Mouse (Mus musculus) mouse trophoblast stem cell (cell line): ENCODE results near the gene Mpzl3.

ENCODE experiments used
- in situ Hi-C, 2 experiments: fragments of 300-500 bp; cut with MseI, MboI; formaldehyde crosslinking; loops; 2 replicates in 1 of 2; 3 replicates in 1 of 2; pipeline ENCODE4 v1.15.1; 2025

The Mpzl3 gene

DNA sequence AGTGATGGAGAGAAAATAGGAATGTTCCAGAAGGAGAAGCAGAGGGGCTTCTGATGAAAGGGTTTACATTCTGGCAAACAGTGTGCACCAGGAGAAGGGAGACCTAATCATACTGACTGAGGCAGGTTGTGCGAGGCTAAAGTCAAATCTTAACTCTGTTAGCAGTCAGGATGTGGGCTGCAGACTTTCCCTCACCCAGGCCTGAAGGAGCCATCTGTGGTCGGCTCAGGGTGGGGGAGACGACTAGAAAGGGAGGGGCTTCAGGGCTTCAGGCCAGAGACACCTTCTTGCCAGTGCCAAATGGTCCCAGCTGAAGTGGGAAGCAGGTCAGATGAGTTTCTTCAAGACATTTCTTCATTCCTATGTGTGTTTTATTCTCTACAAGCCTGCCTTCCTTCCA is 43.4 kb downstream of the Mpzl3 start:
- in situ Hi-C loops, result no loop called here

DNA sequence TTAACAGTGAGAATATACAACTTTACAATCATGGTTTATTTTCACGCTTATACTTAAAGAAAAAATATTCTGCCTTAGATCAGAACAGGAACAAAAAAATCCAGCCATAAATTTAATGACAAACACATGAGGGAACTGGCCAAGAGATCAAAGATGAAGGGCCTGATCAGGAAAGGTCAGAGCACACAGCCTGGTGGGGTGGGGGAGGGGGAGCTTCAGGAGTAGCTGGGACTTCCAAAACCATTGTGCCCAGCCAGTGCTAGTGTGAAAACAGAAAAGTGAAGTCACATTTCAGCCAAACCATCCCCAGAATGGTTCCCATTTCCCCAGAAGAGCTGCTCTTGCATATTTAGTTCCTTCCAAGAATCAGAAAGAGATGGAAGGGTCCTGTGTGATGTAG is 47.5 kb downstream of the Mpzl3 start:
- in situ Hi-C loops, result no loop called here

DNA sequence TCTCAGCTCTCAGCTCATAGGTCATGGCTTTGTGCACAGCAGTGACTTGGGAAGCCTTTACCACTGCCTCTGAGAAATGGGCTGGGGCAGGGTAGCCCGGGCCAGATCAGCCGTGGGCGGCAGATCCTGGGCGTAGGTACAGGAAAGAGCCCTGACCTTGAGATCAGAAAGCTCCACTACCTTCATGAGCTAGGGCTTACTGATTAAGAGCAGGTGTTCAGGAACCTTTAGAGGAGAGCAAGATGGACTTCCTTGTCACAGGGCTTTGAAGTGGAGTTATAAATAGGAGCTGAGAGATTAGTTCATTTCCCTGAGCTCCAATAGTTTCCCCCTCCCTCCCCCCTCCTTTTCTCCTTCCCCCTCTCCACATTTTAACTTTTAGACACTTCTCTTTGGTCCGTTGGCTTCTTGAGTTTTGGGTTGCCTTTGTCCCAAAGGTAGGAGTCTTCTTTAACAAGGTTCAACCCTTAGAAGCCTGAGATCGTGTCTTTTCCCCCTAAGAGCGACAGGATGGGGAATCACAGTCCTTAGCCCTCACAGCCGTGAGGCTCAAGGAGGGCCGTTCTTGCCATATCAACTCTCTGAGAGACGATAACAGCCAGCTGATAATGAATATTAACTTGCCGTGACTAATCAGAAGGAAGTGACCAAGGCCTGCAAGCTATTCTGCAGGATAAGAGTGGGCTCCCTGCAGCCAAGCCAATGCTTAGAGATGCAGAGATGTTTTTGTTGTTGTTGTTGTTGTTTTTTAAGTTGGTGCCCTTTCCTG is 48.4 kb downstream of the Mpzl3 start:
- in situ Hi-C loops, result no loop called here

DNA sequence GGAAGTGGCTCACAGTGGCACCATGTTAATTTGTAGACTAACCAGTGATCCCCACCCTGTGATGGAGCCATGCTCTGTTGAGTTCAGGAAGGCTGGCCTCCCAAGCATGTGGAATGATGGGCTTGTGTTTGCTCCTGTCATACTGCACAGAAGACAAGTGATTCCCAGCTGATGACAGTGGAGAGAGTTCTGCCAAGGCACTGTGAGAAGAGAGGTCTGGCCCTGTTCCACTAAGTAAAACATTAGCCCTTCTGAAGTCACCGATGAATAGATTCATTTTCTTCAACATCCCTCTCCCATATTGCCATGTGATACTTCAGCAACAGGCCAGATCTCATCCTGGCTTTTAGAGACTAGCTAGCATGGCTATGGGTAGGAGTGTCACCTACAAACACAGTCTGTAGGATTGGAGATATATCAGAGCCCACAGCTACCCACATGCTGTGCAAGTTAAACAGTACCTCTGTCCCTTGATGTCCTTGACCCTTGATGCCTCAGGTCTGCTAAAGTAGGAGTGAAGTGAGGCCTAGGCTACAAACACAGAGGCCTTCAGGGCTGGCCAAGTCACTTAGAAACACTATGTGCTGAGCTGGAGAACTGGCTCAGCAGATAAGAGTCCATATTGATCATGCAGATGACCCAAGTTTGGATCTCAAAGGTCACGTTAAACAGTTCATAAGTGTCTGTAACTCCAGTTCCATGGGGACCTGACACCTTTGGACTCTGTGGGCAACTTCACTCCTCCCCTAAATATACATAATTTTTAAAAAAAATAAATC is 50.8 kb downstream of the Mpzl3 start:
- in situ Hi-C loops, result no loop called here

DNA sequence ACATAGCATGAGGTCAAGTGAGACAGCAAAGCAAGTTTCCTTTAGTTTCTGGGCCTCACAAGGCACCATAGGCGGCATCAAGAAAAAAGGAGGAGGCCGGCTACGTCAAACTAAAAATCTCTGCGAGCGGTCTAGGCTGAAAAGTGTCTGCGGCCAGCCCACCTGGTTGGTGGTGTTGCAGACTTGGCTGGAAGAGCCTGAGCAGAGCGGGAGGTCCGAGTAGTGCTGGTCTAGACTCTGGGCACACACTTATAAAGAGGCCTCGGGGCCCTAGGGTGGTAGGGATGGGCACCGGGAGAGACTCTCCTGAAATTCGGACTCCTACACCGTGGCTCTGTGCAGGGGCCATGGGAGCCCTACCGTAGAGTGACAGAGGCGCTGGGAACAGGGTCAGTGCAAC is 60.7 kb downstream of the Mpzl3 start:
- in situ Hi-C loops, result loop anchor here in 1 of 2 experiments (5.0 kb wide), 1 partner anchor 93 kb away; no protein-coding TSS in a partner anchor

DNA sequence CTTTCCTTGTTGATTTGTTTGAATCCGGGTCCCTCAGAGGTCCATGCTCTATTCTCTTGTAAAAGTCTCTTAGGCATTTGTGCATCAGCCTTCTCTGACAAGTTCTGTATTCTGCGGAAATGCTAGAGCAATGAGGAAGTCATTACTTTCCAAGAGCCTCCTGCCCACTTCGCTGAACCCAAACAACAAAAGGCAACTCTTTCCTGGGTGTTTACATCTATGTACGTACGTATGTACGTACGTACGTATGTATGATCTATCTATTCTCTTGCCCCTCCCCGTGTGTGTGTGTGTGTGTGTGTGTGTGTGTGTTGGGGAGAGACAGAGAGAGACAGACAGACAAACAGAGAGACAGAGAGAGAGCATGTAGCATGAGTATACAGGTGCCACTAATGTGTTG is 61.8 kb downstream of the Mpzl3 start:
- in situ Hi-C loops, result loop anchor here in 1 of 2 experiments (5.0 kb wide), 1 partner anchor 95 kb away; no protein-coding TSS in a partner anchor

DNA sequence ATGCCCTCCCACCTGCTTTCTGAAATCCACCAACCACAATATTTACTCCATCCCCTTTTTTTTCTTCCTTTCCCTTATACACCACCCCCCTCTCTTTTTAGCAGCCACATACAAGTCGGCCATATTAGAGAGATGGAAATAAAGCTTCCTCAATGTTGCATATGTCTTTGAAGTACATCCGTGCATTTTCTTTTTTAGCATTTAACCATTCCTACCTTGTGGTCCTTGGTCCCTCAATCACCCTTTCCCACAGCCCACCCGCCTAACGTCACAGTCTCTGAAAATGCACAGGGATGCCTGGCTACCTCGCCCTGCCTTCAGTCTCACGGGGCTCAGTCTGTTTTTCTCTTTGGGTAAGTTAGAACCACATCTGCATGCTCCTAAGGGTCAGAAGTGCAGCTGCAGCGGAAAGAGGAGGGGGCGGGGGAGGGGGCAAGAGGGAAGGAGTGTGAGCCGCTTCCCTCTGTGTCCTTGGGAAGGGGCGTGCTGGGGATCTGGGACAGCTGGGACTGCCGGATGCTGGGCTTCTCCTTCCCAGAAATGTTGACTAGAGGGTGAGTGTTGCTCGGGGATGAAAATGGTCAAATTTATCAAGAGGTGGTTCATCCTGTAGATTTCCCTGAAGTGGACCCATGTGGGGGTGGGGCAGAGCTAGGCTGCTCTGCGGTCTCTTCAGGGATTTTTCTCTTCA is 62.9 kb downstream of the Mpzl3 start, which contains the start of gene Scn2b:
TSS of gene Scn2b (plus strand) at position 42 of the 691 bp plus-strand sequence.
- in situ Hi-C loops, result loop anchor here in 1 of 2 experiments (5.0 kb wide), 1 partner anchor 96 kb away; no protein-coding TSS in a partner anchor

DNA sequence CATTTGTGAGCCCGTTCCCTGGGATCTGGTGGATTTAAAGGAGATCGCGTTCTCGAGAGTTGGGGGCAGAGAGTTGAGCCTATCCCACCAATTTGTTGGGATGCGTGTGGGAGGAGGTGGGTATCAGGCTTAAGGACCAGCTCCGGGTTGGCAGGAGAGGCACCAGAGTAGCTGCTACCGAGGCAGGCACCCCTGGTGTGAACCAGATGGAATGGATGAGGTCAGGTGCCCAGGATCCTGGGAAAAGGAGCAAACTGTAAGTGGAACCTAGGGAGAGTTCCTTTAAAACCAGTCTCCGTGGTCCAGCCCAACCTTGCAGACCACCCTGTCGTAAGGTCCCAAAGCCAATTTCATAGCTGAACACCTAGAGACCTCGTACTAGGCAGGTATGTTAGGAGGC is 63.6 kb downstream of the Mpzl3 start:
- in situ Hi-C loops, result loop anchor here in 1 of 2 experiments (5.0 kb wide), 1 partner anchor 96 kb away; no protein-coding TSS in a partner anchor

DNA sequence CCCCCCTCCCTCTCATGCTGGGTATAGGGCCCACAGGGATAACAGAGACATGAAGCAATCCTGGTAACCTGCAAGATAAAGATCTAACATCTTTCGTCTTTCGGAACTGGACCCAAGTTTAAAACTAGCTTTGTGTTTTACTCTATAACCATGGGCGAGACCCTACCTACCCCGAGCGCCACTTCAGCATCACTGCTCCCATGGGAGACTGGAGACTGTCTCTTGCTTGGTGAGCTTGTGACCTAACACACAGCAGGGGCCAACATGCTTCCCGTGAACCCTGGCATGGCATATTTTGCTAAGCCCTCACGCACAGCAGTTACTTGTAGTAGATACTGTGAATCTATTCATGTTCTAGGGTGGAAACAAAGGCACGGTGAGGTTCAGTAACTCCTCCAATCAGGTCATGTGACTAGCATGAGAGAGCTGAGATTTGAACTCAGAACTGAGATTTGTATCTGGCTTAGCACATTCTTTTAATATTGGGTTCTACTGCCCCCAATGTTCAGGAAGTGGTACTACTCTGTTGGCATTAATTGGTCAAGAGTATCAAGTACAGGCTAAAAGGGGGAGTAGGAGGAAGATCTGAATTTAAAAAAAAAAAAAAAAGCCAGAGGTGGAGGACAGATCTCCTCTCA is 64.4 kb downstream of the Mpzl3 start:
- in situ Hi-C loops, result loop anchor here in 1 of 2 experiments (5.0 kb wide), 1 partner anchor 97 kb away; no protein-coding TSS in a partner anchor

DNA sequence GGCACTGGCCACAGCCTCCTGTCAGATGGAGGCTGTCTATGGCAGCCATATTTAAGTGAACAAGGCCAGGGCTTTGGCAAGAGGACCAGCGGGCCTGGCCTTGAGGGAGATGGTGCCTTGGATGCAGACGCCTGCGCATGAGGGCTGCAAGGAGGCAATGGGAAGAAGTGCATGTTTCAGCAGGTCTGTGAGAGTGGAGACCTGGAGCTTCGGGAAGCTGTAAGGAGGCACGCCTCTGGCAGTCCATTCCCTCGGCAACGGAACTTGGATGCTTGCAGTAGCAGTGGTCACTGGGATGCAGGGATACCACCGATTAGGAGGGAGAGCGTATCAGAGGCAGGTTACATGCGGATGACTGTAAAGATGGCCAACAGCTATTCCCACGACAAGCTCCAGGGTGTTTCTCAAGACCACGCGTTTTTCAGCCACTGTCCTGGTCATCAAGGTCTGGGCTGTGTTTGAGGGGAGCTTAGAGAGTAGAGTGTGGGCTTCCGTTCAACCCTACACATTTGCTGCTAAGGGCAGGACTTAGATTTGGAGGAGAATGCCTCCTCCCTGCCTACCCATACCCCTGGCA is 65.1 kb downstream of the Mpzl3 start:
- in situ Hi-C loops, result loop anchor here in 1 of 2 experiments (5.0 kb wide), 1 partner anchor 98 kb away; no protein-coding TSS in a partner anchor

DNA sequence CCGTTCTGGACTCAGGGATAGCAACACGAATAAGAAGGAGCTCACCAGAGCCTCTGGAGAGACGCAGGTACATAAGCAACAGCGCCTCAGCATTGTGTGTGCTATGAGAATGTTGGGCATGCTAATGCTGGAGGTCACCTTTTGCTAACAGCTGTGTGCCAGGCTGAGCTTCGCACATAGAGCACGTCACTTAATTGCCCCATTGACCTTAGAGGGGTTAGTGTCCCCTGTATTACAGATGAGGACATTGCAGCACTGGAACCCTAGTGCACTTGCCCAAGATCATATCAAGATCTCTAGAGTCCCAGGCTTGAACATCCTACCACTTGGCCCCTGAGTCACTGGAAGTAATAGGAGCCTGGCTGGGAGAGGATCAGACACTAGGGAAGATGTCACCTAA is 65.6 kb downstream of the Mpzl3 start:
- in situ Hi-C loops, result no loop called here

DNA sequence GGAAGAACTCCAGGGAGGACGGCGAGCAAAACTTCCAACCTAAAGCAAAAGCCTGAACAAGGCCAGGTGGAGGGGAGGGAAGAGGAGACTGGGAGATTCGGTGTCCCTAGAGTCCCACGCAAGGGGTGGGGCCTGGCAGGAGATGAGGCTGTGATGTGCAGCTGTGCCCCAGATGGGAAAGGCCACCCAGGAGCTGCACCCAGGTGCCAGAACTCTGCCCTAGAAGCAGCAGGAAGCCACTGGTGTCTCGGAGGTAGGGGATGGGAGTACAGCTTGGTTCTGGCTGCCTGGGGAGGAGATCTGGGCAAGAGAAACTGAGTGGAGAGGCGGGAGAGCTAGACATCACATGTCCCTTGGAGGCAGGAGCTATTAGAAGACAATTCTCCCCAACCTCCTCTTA is 66.0 kb downstream of the Mpzl3 start:
- in situ Hi-C loops, result no loop called here

DNA sequence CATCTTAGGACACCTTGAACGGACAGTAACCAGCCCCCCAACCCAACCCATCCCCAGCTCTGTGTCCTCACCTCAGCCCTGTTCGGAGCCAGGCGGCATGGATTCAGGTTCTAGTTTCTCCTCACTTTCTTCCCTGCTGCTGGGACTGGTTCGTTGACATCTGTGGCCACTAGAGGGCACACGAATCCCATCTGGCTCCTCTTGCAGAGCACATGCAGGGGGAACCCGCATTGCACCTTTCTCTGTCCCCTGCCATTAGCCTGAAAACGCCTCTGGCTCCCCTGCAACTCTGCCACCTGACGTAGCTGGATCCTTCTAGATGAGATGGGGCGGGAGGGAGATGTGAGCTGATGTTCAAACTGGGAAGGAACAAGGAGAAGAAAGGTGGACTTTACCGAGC is 66.8 kb downstream of the Mpzl3 start:
- in situ Hi-C loops, result no loop called here

DNA sequence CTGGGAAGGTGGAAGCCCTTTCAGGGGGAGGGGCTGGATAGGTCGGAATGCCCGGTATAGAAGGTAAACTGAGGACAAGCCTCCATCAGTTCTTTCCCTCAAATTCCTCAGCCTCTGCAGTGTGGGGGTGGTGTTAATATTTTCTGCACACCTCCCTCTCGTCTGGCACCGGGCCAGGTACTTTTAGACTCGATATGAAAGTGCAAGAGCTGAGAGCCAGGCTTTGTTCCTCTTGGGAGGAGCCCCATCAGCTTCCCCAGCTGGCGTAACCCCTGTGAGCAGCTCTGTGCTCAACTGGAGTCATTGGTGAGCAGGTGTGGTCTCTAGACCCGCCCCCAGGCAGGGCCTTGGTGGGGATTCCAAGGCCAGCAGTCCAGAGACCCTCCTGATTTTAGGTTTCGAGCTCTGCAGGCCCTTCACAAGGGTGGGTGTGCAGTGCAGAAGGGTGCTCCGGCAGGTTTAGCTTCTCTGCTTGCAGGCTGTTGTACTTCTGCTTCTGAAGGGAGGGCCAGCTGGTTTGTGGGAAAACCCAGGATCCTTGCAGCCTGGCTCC is 67.3 kb downstream of the Mpzl3 start:
- in situ Hi-C loops, result no loop called here

DNA sequence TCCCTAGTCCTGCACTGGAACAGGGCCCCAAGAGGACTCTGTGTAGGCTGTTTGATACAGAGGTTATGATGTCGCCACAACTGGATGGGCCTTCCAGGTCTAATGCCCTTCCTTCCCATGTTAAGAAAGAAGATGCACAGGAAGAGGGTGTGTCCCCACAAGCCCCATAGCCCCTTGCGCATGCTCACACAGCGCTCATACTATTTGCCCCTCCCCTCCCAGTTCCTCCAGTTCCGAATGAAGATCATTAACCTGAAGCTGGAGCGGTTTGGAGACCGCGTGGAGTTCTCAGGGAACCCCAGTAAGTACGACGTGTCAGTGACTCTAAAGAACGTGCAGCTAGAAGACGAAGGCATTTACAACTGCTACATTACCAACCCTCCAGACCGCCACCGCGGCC is 70.2 kb downstream of the Mpzl3 start:
- in situ Hi-C loops, result no loop called here

DNA sequence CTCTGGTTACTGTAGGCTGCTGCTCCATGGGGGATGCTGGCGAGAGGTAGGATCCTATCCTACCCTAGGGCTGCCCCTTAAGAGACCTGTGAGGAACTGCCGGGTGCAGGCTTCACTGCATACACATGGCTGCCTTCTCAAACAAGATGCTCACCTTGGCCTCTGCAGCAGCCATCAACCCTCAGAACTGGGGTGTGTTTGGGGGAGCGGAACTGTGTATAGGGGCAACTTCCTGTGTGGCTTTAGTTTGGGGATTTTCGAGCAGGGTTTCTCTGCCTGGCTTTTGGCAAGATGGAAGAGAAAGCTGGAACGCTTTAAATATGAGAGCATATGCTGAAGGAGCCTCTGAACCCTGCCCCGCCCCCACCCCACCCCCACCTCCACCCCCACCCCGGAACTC is 72.0 kb downstream of the Mpzl3 start:
- in situ Hi-C loops, result no loop called here
